Mouse (Mus musculus) embryonic facial prominence, embryonic 14.5 days (tissue): ENCODE measurements around the gene Ctse. TPM values are rescaled to one million over a fixed set of nuclear protein-coding genes. Genes with fewer than 3 reads are reported as not detected.

Source experiments
- ATAC-seq: fragments of 200-750 bp; cut with Nextera tagmentation; 2 replicates; pipeline ENCODE4 v1.8.0; 2017; ENCODE audit warnings: low read depth, moderate number of reproducible peaks, moderate TSS enrichment
- DNase-seq: peaks from one replicate; pipeline ENCODE4 v3.0.0-alpha.2; 2015; ENCODE audit warnings: low spot score
- H3K27ac ChIP-seq: fragments of 300-500 bp; sonication (generic); replicated peaks from 2 replicates; pipeline ENCODE4 v1.5.1; 2014; ENCODE audit warnings: low read depth, mild to moderate bottlenecking, low read length, moderate library complexity
- H3K27me3 ChIP-seq: fragments of 300-500 bp; sonication (generic); replicated peaks from 2 replicates; pipeline ENCODE4 v1.6.1; 2014; ENCODE audit warnings: low read length; ENCODE audit not compliant: control insufficient read depth, insufficient read depth
- H3K36me3 ChIP-seq: fragments of 300-500 bp; sonication (generic); 2 replicates; pipeline ENCODE4 v1.6.1; 2014; ENCODE audit warnings: low read length, mixed read lengths; ENCODE audit not compliant: control insufficient read depth, insufficient read depth
- H3K4me1 ChIP-seq: fragments of 300-500 bp; sonication (generic); 2 replicates; pipeline ENCODE4 v1.6.1; 2014; ENCODE audit warnings: antibody characterized with exemption, low read length; ENCODE audit not compliant: control insufficient read depth, insufficient read depth
- H3K4me2 ChIP-seq: fragments of 300-500 bp; sonication (generic); 2 replicates; pipeline ENCODE4 v1.6.1; 2014; ENCODE audit warnings: low read depth, mild to moderate bottlenecking, low read length, moderate library complexity, mixed read lengths
- H3K4me3 ChIP-seq: fragments of 300-500 bp; sonication (generic); 2 replicates; pipeline ENCODE4 v1.5.1; 2014; ENCODE audit warnings: low read depth, mild to moderate bottlenecking, low read length
- H3K9ac ChIP-seq: fragments of 300-500 bp; sonication (generic); 2 replicates; pipeline ENCODE4 v1.6.1; 2014; ENCODE audit warnings: low read depth, mild to moderate bottlenecking, low read length, moderate library complexity, mixed read lengths
- H3K9me3 ChIP-seq: fragments of 300-500 bp; sonication (generic); 2 replicates; pipeline ENCODE4 v1.6.1; 2016; ENCODE audit warnings: low read length; ENCODE audit not compliant: control insufficient read depth
- WGBS: fragments of 180-500 bp; shearing (Covaris S2); extraction: QIAGEN DNeasy Blood & Tissue Kit; methylation state at CpG from one replicate; pipeline ENCODE4 v1.1.7; 2014; 5-methylcytosine and 5-hydroxymethylcytosine counted together
- polyA plus RNA-seq: library from polyadenylated mRNA; unstranded; fragments of >200 nt; fragmentation: Nextera tagmentation; extraction: Ambion mirVana; gene quantifications from 2 replicates; pipeline ENCODE4 v1.2.1, GENCODE M21; 2014

The Ctse gene
- polyA plus RNA-seq, 1 experiment from 2014 or later, result 0.15 TPM

- DNase-seq (no peak), ATAC-seq (no peak)
- Histone ChIP-seq H3K27me3 (no peaks in the 10 kb centered on the region), H3K27ac (no peak overlapping the region), H3K9me3 (0 out of 2 replicates have a peak, but pooled peaks cover 4% of the 10 kb centered on the region), H3K4me1 (no peaks in the 10 kb centered on the region), H3K4me3 (no peak overlapping the region), H3K9ac (no peak overlapping the region), H3K36me3 (no peaks in the 10 kb centered on the region), H3K4me2 (no peak overlapping the region)
- 79% methylated on average over 5 of the region's 5 CpGs for WGBS
Measured at GRCm38 (mm10) chr1:131679644-131680043, 41.5 kb downstream of the Ctse start.

- H3K9ac ChIP-seq, result no peak overlapping the region
- WGBS, result 98% methylated on average over 2 of the region's 2 CpGs
- no peak overlapping the region for H3K27ac ChIP-seq
- H3K27me3 ChIP-seq, result no peaks in the 10 kb centered on the region
- DNase-seq (no peak), ATAC-seq (no peak)
- no peaks in the 10 kb centered on the region for H3K9me3 ChIP-seq
- no peaks in the 10 kb centered on the region for H3K36me3 ChIP-seq
- peaks cover 10% of the 10 kb centered on the region; the same call in 1 of the 2 replicates for H3K4me1 ChIP-seq
- H3K4me3 ChIP-seq, result no peak overlapping the region
- no peak overlapping the region for H3K4me2 ChIP-seq
Measured at GRCm38 (mm10) chr1:131687739-131688138, 49.6 kb downstream of the Ctse start.

- no peaks in the 10 kb centered on the region for H3K36me3 ChIP-seq
- H3K4me1 ChIP-seq, result peaks cover 10% of the 10 kb centered on the region; the same call in 1 of the 2 replicates
- no peaks in the 10 kb centered on the region for H3K9me3 ChIP-seq
- WGBS, result 49% methylated on average over 8 of the region's 8 CpGs
- DNase-seq, result peak; percentile 46
- peak within 1 kb of the TSS; percentile 28 for H3K27ac ChIP-seq
- no peaks in the 10 kb centered on the region for H3K27me3 ChIP-seq
- no peak within 1 kb of the TSS for H3K9ac ChIP-seq
- H3K4me3 ChIP-seq, result peak within 1 kb of the TSS; percentile 17; the same call in 1 of the 2 replicates
- peak within 1 kb of the TSS; percentile 24; the same call in 1 of the 2 replicates for H3K4me2 ChIP-seq
- no peak for ATAC-seq
Measured at GRCm38 (mm10) chr1:131688475-131688874, 50.4 kb downstream of the Ctse start, which contains the start of gene Rab7b. TSS of gene Rab7b (plus strand) at chr1:131688695.

- no peaks in the 10 kb centered on the region for H3K9me3 ChIP-seq
- no peaks in the 10 kb centered on the region for H3K27me3 ChIP-seq
- peaks cover 10% of the 10 kb centered on the region; the same call in 1 of the 2 replicates for H3K4me1 ChIP-seq
- ATAC-seq (no peak), DNase-seq (peak; percentile 42)
- 66% methylated on average over 3 of the region's 3 CpGs for WGBS
- peak overlapping the region; percentile 28; the same call in 1 of the 2 replicates for H3K27ac ChIP-seq
- peak overlapping the region; percentile 17; the same call in 1 of the 2 replicates for H3K4me3 ChIP-seq
- no peaks in the 10 kb centered on the region for H3K36me3 ChIP-seq
- peak overlapping the region; percentile 24; the same call in 1 of the 2 replicates for H3K4me2 ChIP-seq
- H3K9ac ChIP-seq, result no peak overlapping the region
Measured at GRCm38 (mm10) chr1:131689016-131689415, 50.9 kb downstream of the Ctse start.

- peaks cover 10% of the 10 kb centered on the region; the same call in 1 of the 2 replicates for H3K4me1 ChIP-seq
- 0 out of 2 replicates have a peak, but pooled peaks have one; percentile 19 for ATAC-seq
- peak; percentile 41 for DNase-seq
- H3K9ac ChIP-seq, result no peak overlapping the region
- H3K27me3 ChIP-seq, result no peaks in the 10 kb centered on the region
- H3K36me3 ChIP-seq, result no peaks in the 10 kb centered on the region
- H3K9me3 ChIP-seq, result no peaks in the 10 kb centered on the region
- WGBS, result 72% methylated on average over 5 of the region's 5 CpGs
- no peak overlapping the region for H3K4me2 ChIP-seq
- H3K4me3 ChIP-seq, result no peak overlapping the region
- H3K27ac ChIP-seq, result peak overlapping the region; percentile 61
Measured at GRCm38 (mm10) chr1:131689899-131690298, 51.8 kb downstream of the Ctse start.

- DNase-seq, result peak; percentile 77
- 56% methylated on average over 3 of the region's 3 CpGs for WGBS
- Histone ChIP-seq H3K4me3 (no peak overlapping the region), H3K9me3 (no peaks in the 10 kb centered on the region), H3K9ac (no peak overlapping the region), H3K4me1 (peaks cover 10% of the 10 kb centered on the region; the same call in 1 of the 2 replicates), H3K27ac (peak overlapping the region; percentile 61; the same call in 1 of the 2 replicates), H3K36me3 (no peaks in the 10 kb centered on the region), H3K4me2 (0 out of 2 replicates have a peak overlapping the region, but pooled peaks have one; percentile 7), H3K27me3 (no peaks in the 10 kb centered on the region)
- ATAC-seq, result peak; percentile 89
Measured at GRCm38 (mm10) chr1:131690435-131690834, 52.3 kb downstream of the Ctse start.

GRCm38 (mm10) chr1:131691356-131691755 lies 53.2 kb downstream of the Ctse start:
- ATAC-seq, result no peak
- Histone ChIP-seq H3K4me3 (no peak overlapping the region), H3K9ac (no peak overlapping the region), H3K36me3 (no peaks in the 10 kb centered on the region), H3K4me1 (peaks cover 10% of the 10 kb centered on the region; the same call in 1 of the 2 replicates), H3K4me2 (no peak overlapping the region), H3K9me3 (no peaks in the 10 kb centered on the region), H3K27ac (no peak overlapping the region), H3K27me3 (no peaks in the 10 kb centered on the region)
- no peak for DNase-seq

GRCm38 (mm10) chr1:131695308-131695707 lies 57.2 kb downstream of the Ctse start:
- DNase-seq (no peak), ATAC-seq (no peak)
- WGBS, result 69% methylated on average over 2 of the region's 2 CpGs
- H3K9ac ChIP-seq, result no peak overlapping the region
- H3K36me3 ChIP-seq, result no peaks in the 10 kb centered on the region
- H3K4me1 ChIP-seq, result peaks cover 8% of the 10 kb centered on the region; the same call in 1 of the 2 replicates
- H3K9me3 ChIP-seq, result no peaks in the 10 kb centered on the region
- H3K27me3 ChIP-seq, result no peaks in the 10 kb centered on the region
- H3K27ac ChIP-seq, result no peak overlapping the region
- H3K4me3 ChIP-seq, result no peak overlapping the region
- no peak overlapping the region for H3K4me2 ChIP-seq

- WGBS, result 26% methylated on average over 4 of the region's 4 CpGs
- H3K27me3 ChIP-seq, result no peaks in the 10 kb centered on the region
- H3K27ac ChIP-seq, result no peak overlapping the region
- H3K9ac ChIP-seq, result no peak overlapping the region
- H3K4me1 ChIP-seq, result no peaks in the 10 kb centered on the region; the same call in 1 of the 2 replicates
- peak; percentile 53 for DNase-seq
- no peak overlapping the region for H3K4me2 ChIP-seq
- no peak overlapping the region for H3K4me3 ChIP-seq
- ATAC-seq, result no peak
- H3K36me3 ChIP-seq, result no peaks in the 10 kb centered on the region
- no peaks in the 10 kb centered on the region for H3K9me3 ChIP-seq
Measured at GRCm38 (mm10) chr1:131696325-131696724, 58.2 kb downstream of the Ctse start.
